Mouse (Mus musculus): ENCODE results near the gene Cdc14a.

Gene Cdc14a

DNA sequence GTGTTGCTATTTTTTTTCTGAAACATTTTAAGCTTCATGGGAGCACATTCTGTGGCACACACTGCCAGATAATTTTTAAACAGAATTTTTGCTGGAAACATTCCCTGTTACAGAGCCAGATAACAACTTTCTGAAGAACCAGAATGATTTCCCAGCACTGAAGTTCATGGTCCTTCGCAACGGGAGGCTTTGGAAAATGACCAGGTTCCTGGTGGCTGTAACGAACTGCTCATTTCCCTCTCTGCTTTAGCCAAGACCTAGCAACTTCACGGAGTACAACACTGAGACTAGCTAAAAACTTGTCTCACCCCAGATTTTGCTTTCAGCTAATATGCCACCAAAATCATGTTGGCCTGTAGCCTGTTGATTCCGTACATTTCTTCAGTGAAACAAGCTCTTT lies 160.8 kb downstream of the Cdc14a start:
- no peak for DNase-seq

GRCm38 (mm10) chr3:116256104-116256503 lies 167.7 kb downstream of the Cdc14a start:
- peak; percentile 54 for DNase-seq

- DNase-seq, result peak; percentile 64
Measured at GRCm38 (mm10) chr3:116253077-116253531, 170.7 kb downstream of the Cdc14a start, which contains the start of gene Gpr88. Gene Gpr88, minus strand, starts transcription at chr3:116253503.

DNA sequence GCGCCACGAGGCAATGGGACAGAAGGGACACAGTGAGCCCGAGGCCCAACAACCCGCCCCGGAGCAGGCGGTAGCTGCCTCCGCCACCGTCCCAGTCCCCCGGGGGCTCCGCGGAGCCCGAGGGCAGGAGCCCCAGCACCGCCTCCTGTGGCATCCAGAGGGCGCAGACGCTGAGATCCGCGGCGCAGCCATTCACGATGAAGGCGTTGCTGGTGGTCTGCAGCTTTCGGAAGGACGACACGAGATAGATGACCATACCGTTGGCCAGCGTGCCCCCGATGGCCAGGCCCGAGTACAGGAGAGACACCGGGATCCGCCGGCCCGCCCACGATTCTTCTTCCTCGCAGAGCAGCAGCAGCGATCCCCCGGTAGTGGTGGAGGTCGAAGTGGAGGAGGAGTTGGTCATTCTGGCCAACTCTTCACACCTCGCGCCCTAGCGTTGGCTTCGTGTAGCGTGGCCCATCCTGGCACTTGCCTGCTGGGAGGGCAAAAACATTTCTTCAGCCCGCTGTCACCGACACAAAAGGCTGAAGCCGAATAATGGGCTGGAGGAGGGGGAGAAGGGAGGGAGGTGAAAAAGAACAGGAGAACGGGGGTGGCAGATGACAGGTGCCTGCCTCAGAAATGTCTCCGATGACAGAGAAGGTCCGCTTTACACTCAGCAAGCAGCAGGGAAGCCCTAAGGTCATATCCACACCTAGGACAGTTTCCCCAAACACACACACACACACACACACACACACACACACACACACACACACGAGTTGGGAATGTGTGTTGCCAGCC lies 171.4 kb downstream of the Cdc14a start:
- DNase-seq, result peak; percentile 77

GRCm38 (mm10) chr3:116251481-116252254 lies 172.2 kb downstream of the Cdc14a start:
- peak; percentile 71 for DNase-seq

GRCm38 (mm10) chr3:116249026-116249425 lies 174.8 kb downstream of the Cdc14a start:
- peak; percentile 15 for DNase-seq

GRCm38 (mm10) chr3:116244476-116244875 lies 179.4 kb downstream of the Cdc14a start:
- no peak for DNase-seq

DNA sequence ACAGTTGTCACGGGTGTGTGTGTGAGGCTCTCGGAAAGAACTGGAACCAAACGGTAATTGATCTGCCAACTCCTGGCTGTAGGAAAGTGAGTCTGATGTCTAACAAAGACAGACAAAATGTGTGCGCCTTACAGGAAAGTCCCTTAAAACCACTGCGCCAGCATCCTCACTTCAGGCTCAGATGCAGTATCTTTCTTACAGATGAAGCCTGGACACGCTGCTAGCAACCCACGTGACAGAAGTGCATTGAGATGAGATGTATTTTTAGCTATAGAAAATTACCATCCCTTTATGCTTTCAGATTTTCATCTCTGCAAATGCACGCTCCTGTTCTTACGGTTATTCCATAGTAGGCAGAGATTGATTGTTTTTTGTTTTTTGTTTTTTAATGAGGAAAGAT lies 181.1 kb downstream of the Cdc14a start:
- DNase-seq, result no peak

- DNase-seq, result no peak
Measured at GRCm38 (mm10) chr3:116237527-116237926, 186.3 kb downstream of the Cdc14a start.

- DNase-seq, result no peak
Measured at GRCm38 (mm10) chr3:116236856-116237255, 187.0 kb downstream of the Cdc14a start.

GRCm38 (mm10) chr3:116233515-116233914 lies 190.3 kb downstream of the Cdc14a start:
- DNase-seq, result no peak

- no peak for DNase-seq
Measured at GRCm38 (mm10) chr3:116232763-116233162, 191.1 kb downstream of the Cdc14a start.

- DNase-seq, result no peak
Measured at GRCm38 (mm10) chr3:116229336-116229735, 194.5 kb downstream of the Cdc14a start.

DNA sequence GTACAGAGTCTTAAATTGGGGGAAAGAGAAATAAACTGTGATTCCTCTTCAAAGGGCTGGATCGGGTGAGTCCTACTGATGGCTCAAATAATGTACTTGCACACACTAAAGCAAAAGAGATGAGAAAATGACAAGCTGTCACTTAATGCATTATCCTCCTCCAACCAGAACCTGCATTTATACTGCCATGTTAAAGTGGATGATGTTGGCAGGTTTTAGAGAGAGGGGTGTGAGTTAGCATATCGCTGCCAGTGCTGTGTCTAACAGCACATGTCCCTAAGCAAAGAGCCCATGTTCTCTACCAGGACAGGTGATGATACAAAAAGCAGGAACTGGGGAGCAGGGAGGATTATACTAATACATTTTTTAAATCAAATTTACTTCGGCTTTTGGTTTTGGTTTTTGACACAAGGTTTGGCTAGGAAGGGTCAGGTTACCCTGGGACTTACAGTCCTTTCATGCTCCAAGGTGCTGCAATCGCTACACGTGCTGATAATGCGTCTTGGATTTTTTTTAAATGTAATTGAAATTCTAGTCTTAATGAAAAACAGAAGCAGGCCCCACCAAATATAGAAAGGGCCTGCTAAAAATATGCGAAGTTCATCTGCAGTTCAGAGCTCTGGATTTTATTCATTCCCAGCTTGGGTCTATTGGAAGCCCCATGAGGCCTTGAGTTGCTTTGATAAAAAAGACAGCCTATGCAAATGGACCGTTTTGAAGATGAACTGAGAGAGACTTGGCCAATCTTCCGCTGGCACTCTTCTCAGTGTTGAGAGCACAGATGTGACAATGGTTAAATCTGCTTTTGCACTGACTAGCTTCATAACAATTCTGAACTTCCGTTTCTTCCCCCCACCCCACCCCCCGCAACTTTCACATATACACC lies 195.2 kb downstream of the Cdc14a start:
- DNase-seq, result no peak

- DNase-seq, result no peak
Measured at GRCm38 (mm10) chr3:116227383-116227782, 196.4 kb downstream of the Cdc14a start.

DNA sequence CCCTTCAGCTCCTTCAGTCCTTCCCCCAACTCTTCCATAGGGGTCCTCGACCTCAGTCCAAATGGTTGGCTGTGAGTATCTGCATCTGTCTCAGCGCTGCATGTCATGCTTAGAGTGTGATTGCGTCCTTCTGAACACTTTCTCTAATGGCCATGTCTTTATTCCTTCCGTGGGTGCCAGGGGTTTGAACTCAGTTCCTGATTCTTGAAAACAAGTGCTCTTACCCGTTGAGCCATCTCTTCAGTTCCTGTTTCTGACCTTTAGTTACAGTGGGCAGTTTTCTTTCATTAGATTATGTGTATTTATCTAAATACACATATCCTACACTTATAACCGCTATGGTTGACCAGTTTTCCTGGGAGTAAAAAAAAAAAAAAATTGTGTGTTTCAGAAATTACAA lies 196.9 kb downstream of the Cdc14a start:
- no peak for DNase-seq
